Mouse (Mus musculus) gastrocnemius, postnatal 10 days (tissue): Measurements from ENCODE around the gene Ust. TPM values are rescaled to one million over a fixed set of nuclear protein-coding genes. Genes with fewer than 3 reads are reported as not detected.
A peak's percentile ranks its signal among the peaks of the same experiment; 100 is the strongest.

ENCODE experiments used
- DNase-seq: peaks from one replicate; pipeline ENCODE4 v3.0.0; 2021; ENCODE audit warnings: mixed read lengths
- total RNA-seq, 2 experiments: library from RNA; stranded (reverse); gene quantifications; 2 replicates each; pipeline ENCODE4 v1.2.3; 2021

Gene Ust
- total RNA-seq, 2 experiments from 2014 or later, result 3.4 to 5.1 TPM

- no peak for DNase-seq
Measured at GRCm38 (mm10) chr10:8330006-8330405, 188.6 kb downstream of the Ust start.

GRCm38 (mm10) chr10:8323304-8323765, 195.3 kb downstream of the Ust start:
- DNase-seq, result peak; percentile 72

GRCm38 (mm10) chr10:8320771-8321170, 197.9 kb downstream of the Ust start:
- no peak for DNase-seq

GRCm38 (mm10) chr10:8309435-8309834, 209.2 kb downstream of the Ust start:
- no peak for DNase-seq

- DNase-seq, result no peak
Measured at GRCm38 (mm10) chr10:8304211-8304610, 214.4 kb downstream of the Ust start.

- DNase-seq, result no peak
Measured at GRCm38 (mm10) chr10:8299166-8299565, 219.5 kb downstream of the Ust start.

- DNase-seq, result no peak
Measured at GRCm38 (mm10) chr10:8297214-8297613, 221.4 kb downstream of the Ust start.

- no peak for DNase-seq
Measured at GRCm38 (mm10) chr10:8290661-8291060, 228.0 kb downstream of the Ust start.

GRCm38 (mm10) chr10:8287350-8287791, 231.3 kb downstream of the Ust start:
- DNase-seq, result peak; percentile 35

GRCm38 (mm10) chr10:8283991-8284390, 234.6 kb downstream of the Ust start:
- no peak for DNase-seq

GRCm38 (mm10) chr10:8277094-8277493, 241.5 kb downstream of the Ust start:
- no peak for DNase-seq

- DNase-seq, result no peak
Measured at GRCm38 (mm10) chr10:8269681-8270080, 248.9 kb downstream of the Ust start.

- no peak for DNase-seq
Measured at GRCm38 (mm10) chr10:8259716-8260115, 258.9 kb downstream of the Ust start.

- no peak for DNase-seq
Measured at GRCm38 (mm10) chr10:8250005-8250404, 268.6 kb downstream of the Ust start.

- DNase-seq, result peak; percentile 74
Measured at GRCm38 (mm10) chr10:8242336-8242735, 276.3 kb downstream of the Ust start.

GRCm38 (mm10) chr10:8240703-8241102, 277.9 kb downstream of the Ust start:
- DNase-seq, result no peak

GRCm38 (mm10) chr10:8240242-8240641, 278.4 kb downstream of the Ust start:
- peak; percentile 83 for DNase-seq

- no peak for DNase-seq
Measured at GRCm38 (mm10) chr10:8236780-8237571, 281.6 kb downstream of the Ust start.

GRCm38 (mm10) chr10:8233148-8233901, 285.3 kb downstream of the Ust start:
- no peak for DNase-seq

GRCm38 (mm10) chr10:8232535-8232934, 286.1 kb downstream of the Ust start:
- no peak for DNase-seq

GRCm38 (mm10) chr10:8228375-8228743, 290.3 kb downstream of the Ust start:
- DNase-seq, result no peak

- no peak for DNase-seq
Measured at GRCm38 (mm10) chr10:8227705-8228374, 290.8 kb downstream of the Ust start.

- DNase-seq, result no peak
Measured at GRCm38 (mm10) chr10:8226650-8227049, 292.0 kb downstream of the Ust start.
